Mouse (Mus musculus): ENCODE data around the gene Zfp664. TPM values are rescaled to one million over a fixed set of nuclear protein-coding genes. Genes with fewer than 3 reads are reported as not detected.

Gene Zfp664
- polyA plus RNA-seq, 1 experiment = 48.8 TPM

DNA sequence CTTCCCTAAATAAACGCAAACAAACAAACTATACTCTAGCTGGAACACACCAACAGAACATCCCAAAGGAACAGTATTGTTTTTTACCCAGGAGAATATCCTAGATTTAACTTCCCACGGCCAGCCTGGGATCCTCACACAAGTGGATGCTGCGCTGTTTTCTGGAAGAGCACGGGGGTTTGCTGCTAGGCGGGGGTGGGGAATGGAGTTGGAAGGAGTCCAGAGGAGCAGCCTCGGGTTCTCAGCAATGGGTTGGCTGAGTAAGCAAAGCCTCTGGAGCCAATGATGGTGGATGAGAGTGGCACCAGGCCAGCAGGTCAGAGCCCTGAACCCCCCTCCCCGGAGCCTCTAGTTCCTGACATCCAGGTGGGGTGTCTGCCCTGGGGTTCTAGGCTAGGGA lies 72.1 kb downstream of the Zfp664 start:
- no peak for TF ChIP-seq GATA1 (IDR thresholded peaks at IDR 0.05; ENCODE audit: low read length)

DNA sequence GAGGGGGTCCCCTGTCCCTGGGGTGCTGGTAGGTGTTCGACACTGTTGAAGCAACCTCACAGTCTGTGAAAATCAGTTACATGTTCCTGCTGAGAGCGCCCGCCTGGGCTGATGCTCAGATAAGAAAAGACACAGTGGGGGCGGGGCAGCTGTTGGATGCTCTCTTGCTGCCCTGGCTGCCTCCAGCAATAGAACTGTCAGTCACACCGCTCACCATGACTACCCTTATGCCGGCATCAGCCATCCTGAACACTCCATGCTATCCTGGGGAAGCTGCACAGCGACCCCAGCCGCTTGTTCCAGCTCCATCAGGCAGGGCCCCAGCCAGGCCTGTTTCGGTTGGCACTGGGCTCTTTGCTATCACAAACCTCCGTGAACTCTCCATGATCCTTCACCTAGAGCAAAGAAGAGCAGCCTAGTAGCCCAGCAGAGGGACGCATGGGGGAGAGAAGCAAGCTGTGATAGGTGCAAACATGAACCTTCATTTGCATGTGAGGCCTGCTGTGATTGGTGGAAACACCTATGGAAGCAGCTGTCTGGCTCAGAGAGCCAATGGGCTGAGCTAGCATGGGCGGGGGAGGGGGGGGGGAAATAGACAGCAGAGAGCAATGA lies 80.8 kb downstream of the Zfp664 start:
- TF ChIP-seq GATA1 (IDR thresholded peaks at IDR 0.05; ENCODE audit: low read length) = no peak

DNA sequence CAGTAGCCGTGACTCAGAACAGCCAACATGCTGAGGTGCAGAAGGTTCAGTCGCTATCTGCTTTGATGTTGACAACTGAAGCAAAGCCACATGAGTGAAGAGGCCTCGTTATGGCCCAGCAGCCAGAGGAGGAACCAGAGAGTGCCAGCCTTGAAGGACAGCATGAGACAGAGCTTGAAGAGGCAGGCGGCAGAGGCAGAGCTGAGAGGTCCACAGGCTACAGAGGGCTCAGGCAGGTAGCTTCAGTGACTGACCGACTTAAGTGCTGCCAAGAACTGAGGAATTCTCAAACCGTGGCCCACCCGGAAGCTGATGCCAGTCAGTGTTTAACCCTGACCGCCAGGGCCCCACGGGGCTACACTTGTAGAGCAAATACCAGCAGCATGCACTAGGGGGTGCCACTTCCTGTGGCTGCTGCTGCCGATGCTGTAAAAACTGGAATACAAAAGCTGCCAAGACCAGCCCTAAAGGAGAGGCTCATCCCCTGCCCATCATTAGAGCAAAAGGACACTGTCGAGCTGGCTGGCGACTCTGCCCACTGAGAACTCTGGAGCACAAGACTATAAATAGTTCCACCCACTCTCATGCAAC lies 81.4 kb downstream of the Zfp664 start:
- no peak for TF ChIP-seq GATA1 (IDR thresholded peaks at IDR 0.05; ENCODE audit: low read length)

DNA sequence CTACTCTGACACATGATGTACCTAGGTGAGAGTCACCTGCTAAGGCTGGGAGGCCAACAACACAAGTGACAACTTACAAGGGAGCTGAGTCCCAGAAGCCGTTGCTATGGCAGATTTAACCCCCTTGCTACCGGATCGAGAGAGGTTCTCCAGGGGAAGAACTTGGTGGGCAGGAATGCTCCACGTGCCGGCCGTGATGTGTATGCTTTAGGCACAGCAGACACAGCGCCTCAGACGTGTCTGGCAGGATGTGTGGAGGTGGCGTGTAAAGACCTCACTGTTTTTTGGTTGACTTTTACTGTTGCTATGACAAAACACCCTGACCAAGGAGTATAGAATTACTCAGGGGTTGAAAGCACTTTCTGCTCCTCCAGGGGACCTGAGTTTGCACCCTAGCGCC lies 81.9 kb downstream of the Zfp664 start:
- no peak for TF ChIP-seq GATA1 (IDR thresholded peaks at IDR 0.05; ENCODE audit: low read length)

DNA sequence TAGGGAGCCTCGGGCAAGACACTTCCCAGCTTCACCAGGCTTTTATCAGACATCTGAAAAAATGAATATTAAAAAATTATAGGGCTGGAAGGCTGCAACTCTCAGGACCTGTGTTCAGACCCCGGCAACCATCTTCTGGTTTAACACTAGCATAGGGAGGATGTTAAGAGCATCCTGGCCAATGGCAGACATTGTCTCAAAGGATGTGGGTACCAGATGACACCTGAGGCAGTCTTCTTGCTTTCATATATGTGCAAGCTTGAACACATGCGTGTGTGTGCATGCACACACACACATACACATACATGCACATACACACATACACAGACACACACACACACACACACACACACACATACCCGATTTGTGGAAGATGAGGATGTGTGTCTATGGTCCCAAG lies 82.6 kb downstream of the Zfp664 start:
- TF ChIP-seq GATA1 (IDR thresholded peaks at IDR 0.05; ENCODE audit: low read length) = no peak

DNA sequence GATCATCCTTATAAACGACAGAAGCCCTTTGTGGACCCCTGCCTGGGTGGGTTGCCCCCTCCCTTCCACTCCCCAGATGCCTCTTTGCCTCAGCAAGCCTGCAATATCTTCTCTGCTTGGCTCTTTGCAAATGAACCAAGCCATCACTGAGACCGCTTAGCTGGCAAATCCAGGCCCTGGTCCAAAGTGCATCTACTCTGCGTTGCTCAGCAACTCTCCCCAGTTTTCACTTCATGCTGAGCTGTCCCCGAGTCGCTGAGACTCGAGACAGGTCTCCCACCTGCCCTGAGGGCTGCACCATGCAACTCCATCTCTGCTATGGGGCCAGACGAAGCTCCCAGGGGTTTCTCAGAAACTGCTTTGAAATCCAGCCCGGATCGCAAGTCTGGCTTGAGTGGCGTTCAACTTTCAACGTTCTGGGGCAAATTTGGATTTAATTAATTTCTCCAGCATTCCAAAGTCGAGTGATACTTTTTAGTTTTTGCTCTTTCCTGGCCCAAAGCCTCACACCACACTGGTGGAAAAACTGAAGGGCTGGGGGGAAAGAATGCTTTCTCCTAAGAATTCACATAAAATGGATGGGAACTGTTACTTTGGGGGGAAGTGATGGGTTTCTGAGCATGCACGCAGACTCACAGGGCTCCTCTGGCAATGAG lies 88.3 kb downstream of the Zfp664 start:
- no peak for TF ChIP-seq GATA1 (IDR thresholded peaks at IDR 0.05; ENCODE audit: low read length)

DNA sequence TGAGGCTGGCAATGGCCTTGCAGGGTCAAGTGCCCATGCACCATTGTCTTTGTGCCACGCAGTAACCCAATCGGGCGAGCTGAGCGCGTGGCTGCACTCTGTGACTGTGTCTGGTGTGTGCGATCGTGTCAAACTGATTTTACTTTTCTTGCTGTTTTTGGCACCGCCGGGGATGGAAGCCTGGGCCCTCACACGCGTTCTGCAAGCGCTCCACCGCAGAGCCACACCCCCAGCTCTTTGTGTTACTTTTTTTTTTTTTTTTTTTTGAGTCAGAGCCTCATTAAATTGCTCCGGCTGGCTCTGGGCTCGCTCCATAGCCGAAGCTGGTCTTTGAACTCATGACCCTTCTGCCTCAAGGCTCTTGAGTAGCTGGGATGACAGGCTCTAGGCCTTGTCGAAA lies 88.8 kb downstream of the Zfp664 start:
- no peak for TF ChIP-seq GATA1 (IDR thresholded peaks at IDR 0.05; ENCODE audit: low read length)

Other genes with a start within 250 kb of the Zfp664 start
- 8.2 and 8.5 TPM in 2 replicates for gene Atp6v0a2, start 234.1 kb upstream of the Zfp664 start, polyA plus RNA-seq (2012)
- not detected in 2 replicates for gene Dnah10, start 137.6 kb upstream of the Zfp664 start, polyA plus RNA-seq (2012)
- gene Ccdc92, start 267 bp upstream of the Zfp664 start, polyA plus RNA-seq (2012) = 3.4 and 3.9 TPM in 2 replicates
- gene Rflna, start 140.5 kb downstream of the Zfp664 start, polyA plus RNA-seq (2012) = not detected in 2 replicates

Measured in G1E-ER4 (cell line).